Mouse (Mus musculus) myocyte (in vitro differentiated cells): Measurements from ENCODE around the gene Tbxas1. TPM values are rescaled to one million over a fixed set of nuclear protein-coding genes. Genes with fewer than 3 reads are reported as not detected.

Experiments
- H3K27me3 ChIP-seq: one replicate; pipeline ENCODE4 v1.6.1; 2011; ENCODE audit not compliant: control insufficient read depth, insufficient read depth, insufficient read length
- H3K36me3 ChIP-seq: one replicate; pipeline ENCODE4 v1.6.1; 2011; ENCODE audit not compliant: control insufficient read depth, insufficient read depth
- H3K4me2 ChIP-seq: one replicate; pipeline ENCODE4 v1.6.1; 2011; ENCODE audit warnings: low read depth, control low read depth
- H3K4me3 ChIP-seq: one replicate; pipeline ENCODE4 v1.5.1; 2011; ENCODE audit warnings: mild to moderate bottlenecking, control low read depth, moderate library complexity
- H3K79me2 ChIP-seq: one replicate; pipeline ENCODE4 v1.6.1; 2011; ENCODE audit not compliant: control insufficient read depth, insufficient read depth
- H3ac ChIP-seq: one replicate; pipeline ENCODE4 v1.6.1; 2011; ENCODE audit not compliant: control insufficient read depth, insufficient read length
- CEBPB ChIP-seq: IDR thresholded peaks from 2 replicates; pipeline ENCODE4 v1.6.1; 2011; ENCODE audit warnings: mild to moderate bottlenecking, moderate library complexity; ENCODE audit not compliant: poor library complexity, insufficient read depth, severe bottlenecking
- E2F4 ChIP-seq: IDR thresholded peaks from one replicate; pipeline ENCODE4 v1.6.1; 2011; ENCODE audit warnings: mild to moderate bottlenecking, control low read depth, moderate library complexity; ENCODE audit not compliant: insufficient read depth
- MAX ChIP-seq: IDR thresholded peaks from one replicate; pipeline ENCODE4 v1.6.1; 2011; ENCODE audit warnings: low read depth, mild to moderate bottlenecking, control low read depth
- MYOD1 ChIP-seq, 3 experiments: IDR thresholded peaks; one replicate each; pipeline ENCODE4 v1.6.1; 2011; ENCODE audit warnings: control low read depth in 2 of 3, low read depth in 2 of 3, mild to moderate bottlenecking in 2 of 3, moderate library complexity in 1 of 3; ENCODE audit not compliant: insufficient read length in 2 of 3, control insufficient read depth in 1 of 3
- MYOG ChIP-seq, 3 experiments: IDR thresholded peaks; one replicate each; pipeline ENCODE4 v1.6.1; 2011; ENCODE audit warnings: control low read depth in 2 of 3, low read depth in 2 of 3, mild to moderate bottlenecking in 2 of 3; ENCODE audit not compliant: insufficient read length in 2 of 3, control insufficient read depth in 1 of 3, insufficient read depth in 1 of 3
- POLR2A ChIP-seq: IDR thresholded peaks from one replicate; pipeline ENCODE4 v1.6.1; 2011; ENCODE audit warnings: low read depth, mild to moderate bottlenecking, control low read depth, moderate library complexity; ENCODE audit not compliant: insufficient read length
- POLR2AphosphoS2 ChIP-seq: IDR thresholded peaks from one replicate; pipeline ENCODE4 v1.6.1; 2011; ENCODE audit warnings: low read depth, control low read depth; ENCODE audit not compliant: insufficient read length
- REST ChIP-seq: IDR thresholded peaks from one replicate; pipeline ENCODE4 v1.6.1; 2011; ENCODE audit warnings: mild to moderate bottlenecking, control low read depth, moderate library complexity; ENCODE audit not compliant: insufficient read depth, insufficient read length
- SRF ChIP-seq: IDR thresholded peaks from one replicate; pipeline ENCODE4 v1.6.1; 2011; ENCODE audit warnings: low read depth; ENCODE audit not compliant: control insufficient read depth, insufficient read length
- TCF12 ChIP-seq: IDR thresholded peaks from one replicate; pipeline ENCODE4 v1.6.1; 2011; ENCODE audit warnings: mild to moderate bottlenecking, control low read depth; ENCODE audit not compliant: poor library complexity, insufficient read depth, severe bottlenecking
- TCF3 ChIP-seq: IDR thresholded peaks from one replicate; pipeline ENCODE4 v1.6.1; 2011; ENCODE audit warnings: low read depth, control low read depth; ENCODE audit not compliant: insufficient read length
- USF1 ChIP-seq: IDR thresholded peaks from one replicate; pipeline ENCODE4 v1.6.1; 2011; ENCODE audit warnings: low read depth, mild to moderate bottlenecking, control low read depth, moderate library complexity
- polyA plus RNA-seq: library from polyadenylated mRNA; unstranded; fragments of >200 nt; fragmentation: generic; extraction: Trizol; gene quantifications from one replicate; pipeline ENCODE4 v1.2.1, GENCODE M21; 2012; ENCODE audit warnings: missing spikeins

The Tbxas1 gene
- polyA plus RNA-seq, 1 experiment: not detected

GRCm38 (mm10) chr6:38922517-38922916 lies 47.3 kb downstream of the Tbxas1 start:
- no peaks in the 10 kb centered on the region for H3K79me2 ChIP-seq
- no peaks in the 10 kb centered on the region for H3K36me3 ChIP-seq
- no peak for TF ChIP-seq REST
- TF ChIP-seq TCF3: no peak
- no peak for TF ChIP-seq USF1
- no peak for TF ChIP-seq MYOD1 (IDR thresholded peaks at IDR 0.05; ENCODE audit: control insufficient read depth in 1 of 3, insufficient read length in 2 of 3, low read depth in 2 of 3)
- no peak for TF ChIP-seq MAX
- TF ChIP-seq TCF12: no peak
- no peak for TF ChIP-seq POLR2AphosphoS2
- TF ChIP-seq POLR2A: no peak
- TF ChIP-seq E2F4: no peak
- TF ChIP-seq SRF: no peak
- no peak for TF ChIP-seq MYOG (IDR thresholded peaks at IDR 0.05; ENCODE audit: control insufficient read depth in 1 of 3, insufficient read depth in 1 of 3, insufficient read length in 2 of 3, low read depth in 2 of 3)
- no peak for TF ChIP-seq CEBPB
- H3K4me2 ChIP-seq: no peak overlapping the region
- H3ac ChIP-seq: no peak overlapping the region
- H3K4me3 ChIP-seq: no peak overlapping the region
- no peaks in the 10 kb centered on the region for H3K27me3 ChIP-seq

- H3K36me3 ChIP-seq: no peaks in the 10 kb centered on the region
- H3K4me3 ChIP-seq: no peak overlapping the region
- no peak overlapping the region for H3K4me2 ChIP-seq
- TF ChIP-seq USF1 (no peak), CEBPB (no peak), SRF (no peak), E2F4 (no peak), POLR2A (no peak), MAX (no peak), POLR2AphosphoS2 (no peak), TCF3 (no peak), MYOG (IDR thresholded peaks at IDR 0.05; ENCODE audit: control insufficient read depth in 1 of 3, insufficient read depth in 1 of 3, insufficient read length in 2 of 3, low read depth in 2 of 3) (no peak), REST (no peak), TCF12 (no peak), MYOD1 (IDR thresholded peaks at IDR 0.05; ENCODE audit: control insufficient read depth in 1 of 3, insufficient read length in 2 of 3, low read depth in 2 of 3) (no peak)
- H3K79me2 ChIP-seq: no peaks in the 10 kb centered on the region
- no peaks in the 10 kb centered on the region for H3K27me3 ChIP-seq
- H3ac ChIP-seq: no peak overlapping the region
Observed at GRCm38 (mm10) chr6:38923450-38923849, 48.2 kb downstream of the Tbxas1 start.

- Histone ChIP-seq H3K4me3 (no peak overlapping the region), H3ac (no peak overlapping the region), H3K36me3 (no peaks in the 10 kb centered on the region), H3K4me2 (no peak overlapping the region), H3K27me3 (no peaks in the 10 kb centered on the region), H3K79me2 (no peaks in the 10 kb centered on the region)
- no peak for TF ChIP-seq CEBPB
- TF ChIP-seq POLR2AphosphoS2: no peak
- no peak for TF ChIP-seq REST
- TF ChIP-seq MAX: no peak
- no peak for TF ChIP-seq POLR2A
- no peak for TF ChIP-seq TCF12
- no peak for TF ChIP-seq SRF
- TF ChIP-seq MYOD1 (IDR thresholded peaks at IDR 0.05; ENCODE audit: control insufficient read depth in 1 of 3, insufficient read length in 2 of 3, low read depth in 2 of 3): no peak
- no peak for TF ChIP-seq TCF3
Observed at GRCm38 (mm10) chr6:38923870-38924817, 48.9 kb downstream of the Tbxas1 start.

DNA sequence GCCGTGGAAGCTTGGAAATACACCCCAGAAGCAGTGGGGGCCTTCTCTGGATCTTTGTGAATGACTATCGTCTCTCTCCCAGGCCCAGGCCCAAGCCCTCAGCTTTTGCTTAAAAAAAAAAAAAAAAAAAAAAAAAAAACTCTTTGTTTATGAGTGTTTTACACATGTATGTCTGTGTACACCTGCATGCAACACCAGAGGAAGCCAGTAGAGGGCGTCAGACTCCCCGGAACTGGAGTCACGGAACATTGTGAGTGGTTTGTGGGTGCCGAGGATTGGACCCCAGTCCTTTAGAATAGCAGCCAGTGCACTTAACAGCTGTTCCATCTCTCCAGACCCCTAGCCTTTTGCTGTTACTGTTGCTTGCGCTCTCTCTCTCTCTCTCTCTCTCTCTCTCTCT lies 50.5 kb downstream of the Tbxas1 start:
- Histone ChIP-seq H3K27me3 (no peaks in the 10 kb centered on the region), H3K36me3 (no peaks in the 10 kb centered on the region), H3ac (no peak overlapping the region), H3K4me2 (no peak overlapping the region), H3K79me2 (no peaks in the 10 kb centered on the region), H3K4me3 (no peak overlapping the region)
- TF ChIP-seq MYOD1 (IDR thresholded peaks at IDR 0.05; ENCODE audit: control insufficient read depth in 1 of 3, insufficient read length in 2 of 3, low read depth in 2 of 3): no peak
- TF ChIP-seq USF1: no peak
- TF ChIP-seq TCF12: no peak
- no peak for TF ChIP-seq CEBPB
- TF ChIP-seq POLR2A: no peak
- TF ChIP-seq MYOG (IDR thresholded peaks at IDR 0.05; ENCODE audit: control insufficient read depth in 1 of 3, insufficient read depth in 1 of 3, insufficient read length in 2 of 3, low read depth in 2 of 3): no peak
